Mouse (Mus musculus): ENCODE data around the gene Krtap28-10.

DNA sequence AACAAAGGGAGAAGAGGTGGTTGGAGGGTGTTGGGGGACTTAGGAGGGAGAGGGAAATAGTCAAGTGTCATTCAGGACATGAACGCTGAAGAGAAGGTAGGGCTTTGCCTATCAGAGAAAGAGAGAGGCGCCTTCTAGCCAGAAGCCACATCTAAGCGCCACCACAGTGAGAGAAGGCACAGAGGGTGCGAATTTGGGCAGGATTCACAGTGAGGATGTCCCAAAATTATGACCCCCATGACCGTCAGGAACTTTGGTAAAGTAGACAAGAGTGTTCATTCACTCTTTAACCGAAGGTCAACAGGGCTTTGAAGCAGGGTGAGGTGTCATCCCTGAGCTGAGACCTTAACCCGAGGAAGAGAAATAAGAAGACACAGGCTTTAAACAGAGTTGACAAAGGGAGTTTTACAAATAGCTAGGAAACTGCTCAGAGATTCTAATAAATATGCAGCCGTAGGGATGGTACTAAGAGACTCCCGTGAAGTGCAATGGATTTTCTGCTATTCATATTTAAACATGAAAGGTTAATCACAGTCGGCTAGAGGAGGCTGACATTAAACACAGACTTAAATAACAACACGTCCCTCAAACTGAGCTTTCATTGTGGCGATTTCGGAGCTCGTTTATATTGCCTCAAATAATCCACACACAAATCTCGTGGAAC lies 33.4 kb upstream of the Krtap28-10 start:
- TF ChIP-seq TAL1 (IDR thresholded peaks at IDR 0.05; ENCODE audit: low read length) = no peak
- TF ChIP-seq GATA1 (IDR thresholded peaks at IDR 0.05; ENCODE audit: low read length) = no peak

Measured in erythroblast, embryonic 14.5 days (primary cell).